Mouse (Mus musculus) myocyte (in vitro differentiated cells): ENCODE measurements around the gene Ankrd55. TPM values are rescaled to one million over a fixed set of nuclear protein-coding genes. Genes with fewer than 3 reads are reported as not detected.

Source experiments
- H3K27me3 ChIP-seq: one replicate; pipeline ENCODE4 v1.6.1; 2011; ENCODE audit not compliant: control insufficient read depth, insufficient read depth, insufficient read length
- H3K36me3 ChIP-seq: one replicate; pipeline ENCODE4 v1.6.1; 2011; ENCODE audit not compliant: control insufficient read depth, insufficient read depth
- H3K4me2 ChIP-seq: one replicate; pipeline ENCODE4 v1.6.1; 2011; ENCODE audit warnings: low read depth, control low read depth
- H3K4me3 ChIP-seq: one replicate; pipeline ENCODE4 v1.5.1; 2011; ENCODE audit warnings: mild to moderate bottlenecking, control low read depth, moderate library complexity
- H3K79me2 ChIP-seq: one replicate; pipeline ENCODE4 v1.6.1; 2011; ENCODE audit not compliant: control insufficient read depth, insufficient read depth
- H3ac ChIP-seq: one replicate; pipeline ENCODE4 v1.6.1; 2011; ENCODE audit not compliant: control insufficient read depth, insufficient read length
- CEBPB ChIP-seq: IDR thresholded peaks from 2 replicates; pipeline ENCODE4 v1.6.1; 2011; ENCODE audit warnings: mild to moderate bottlenecking, moderate library complexity; ENCODE audit not compliant: poor library complexity, insufficient read depth, severe bottlenecking
- E2F4 ChIP-seq: IDR thresholded peaks from one replicate; pipeline ENCODE4 v1.6.1; 2011; ENCODE audit warnings: mild to moderate bottlenecking, control low read depth, moderate library complexity; ENCODE audit not compliant: insufficient read depth
- MAX ChIP-seq: IDR thresholded peaks from one replicate; pipeline ENCODE4 v1.6.1; 2011; ENCODE audit warnings: low read depth, mild to moderate bottlenecking, control low read depth
- MYOD1 ChIP-seq, 3 experiments: IDR thresholded peaks; one replicate each; pipeline ENCODE4 v1.6.1; 2011; ENCODE audit warnings: control low read depth in 2 of 3, low read depth in 2 of 3, mild to moderate bottlenecking in 2 of 3, moderate library complexity in 1 of 3; ENCODE audit not compliant: insufficient read length in 2 of 3, control insufficient read depth in 1 of 3
- MYOG ChIP-seq, 3 experiments: IDR thresholded peaks; one replicate each; pipeline ENCODE4 v1.6.1; 2011; ENCODE audit warnings: control low read depth in 2 of 3, low read depth in 2 of 3, mild to moderate bottlenecking in 2 of 3; ENCODE audit not compliant: insufficient read length in 2 of 3, control insufficient read depth in 1 of 3, insufficient read depth in 1 of 3
- POLR2A ChIP-seq: IDR thresholded peaks from one replicate; pipeline ENCODE4 v1.6.1; 2011; ENCODE audit warnings: low read depth, mild to moderate bottlenecking, control low read depth, moderate library complexity; ENCODE audit not compliant: insufficient read length
- POLR2AphosphoS2 ChIP-seq: IDR thresholded peaks from one replicate; pipeline ENCODE4 v1.6.1; 2011; ENCODE audit warnings: low read depth, control low read depth; ENCODE audit not compliant: insufficient read length
- REST ChIP-seq: IDR thresholded peaks from one replicate; pipeline ENCODE4 v1.6.1; 2011; ENCODE audit warnings: mild to moderate bottlenecking, control low read depth, moderate library complexity; ENCODE audit not compliant: insufficient read depth, insufficient read length
- SRF ChIP-seq: IDR thresholded peaks from one replicate; pipeline ENCODE4 v1.6.1; 2011; ENCODE audit warnings: low read depth; ENCODE audit not compliant: control insufficient read depth, insufficient read length
- TCF12 ChIP-seq: IDR thresholded peaks from one replicate; pipeline ENCODE4 v1.6.1; 2011; ENCODE audit warnings: mild to moderate bottlenecking, control low read depth; ENCODE audit not compliant: poor library complexity, insufficient read depth, severe bottlenecking
- TCF3 ChIP-seq: IDR thresholded peaks from one replicate; pipeline ENCODE4 v1.6.1; 2011; ENCODE audit warnings: low read depth, control low read depth; ENCODE audit not compliant: insufficient read length
- USF1 ChIP-seq: IDR thresholded peaks from one replicate; pipeline ENCODE4 v1.6.1; 2011; ENCODE audit warnings: low read depth, mild to moderate bottlenecking, control low read depth, moderate library complexity
- polyA plus RNA-seq: library from polyadenylated mRNA; unstranded; fragments of >200 nt; fragmentation: generic; extraction: Trizol; gene quantifications from one replicate; pipeline ENCODE4 v1.2.1, GENCODE M21; 2012; ENCODE audit warnings: missing spikeins

Gene Ankrd55
- polyA plus RNA-seq, 1 experiment, result 0.59 TPM

GRCm38 (mm10) chr13:112345542-112345941, 57.3 kb downstream of the Ankrd55 start:
- Histone ChIP-seq H3K36me3 (no peaks in the 10 kb centered on the region), H3K27me3 (no peaks in the 10 kb centered on the region), H3K79me2 (no peaks in the 10 kb centered on the region), H3K4me3 (no peak overlapping the region), H3ac (no peak overlapping the region), H3K4me2 (no peak overlapping the region)
- TF ChIP-seq E2F4 (no peak), TCF12 (no peak)

- H3K4me2 ChIP-seq, result no peak overlapping the region
- H3K27me3 ChIP-seq, result no peaks in the 10 kb centered on the region
- H3K36me3 ChIP-seq, result no peaks in the 10 kb centered on the region
- TF ChIP-seq REST (no peak), USF1 (no peak), TCF12 (no peak), POLR2A (no peak), MAX (no peak), SRF (no peak), CEBPB (no peak), TCF3 (no peak), POLR2AphosphoS2 (no peak), MYOG (IDR thresholded peaks at IDR 0.05; ENCODE audit: control insufficient read depth in 1 of 3, insufficient read depth in 1 of 3, insufficient read length in 2 of 3, low read depth in 2 of 3) (no peak), MYOD1 (IDR thresholded peaks at IDR 0.05; ENCODE audit: control insufficient read depth in 1 of 3, insufficient read length in 2 of 3, low read depth in 2 of 3) (no peak), E2F4 (no peak)
- no peaks in the 10 kb centered on the region for H3K79me2 ChIP-seq
- H3K4me3 ChIP-seq, result no peak overlapping the region
- no peak overlapping the region for H3ac ChIP-seq
These were observed 57.8 kb downstream of the Ankrd55 start for GRCm38 (mm10) chr13:112346031-112346430.

- Histone ChIP-seq H3K27me3 (no peaks in the 10 kb centered on the region), H3K4me2 (no peak overlapping the region), H3K36me3 (no peaks in the 10 kb centered on the region), H3K79me2 (no peaks in the 10 kb centered on the region), H3K4me3 (no peak overlapping the region), H3ac (no peak overlapping the region)
- TF ChIP-seq USF1 (no peak), POLR2A (no peak), MYOG (IDR thresholded peaks at IDR 0.05; ENCODE audit: control insufficient read depth in 1 of 3, insufficient read depth in 1 of 3, insufficient read length in 2 of 3, low read depth in 2 of 3) (no peak), REST (no peak), TCF12 (no peak), MYOD1 (IDR thresholded peaks at IDR 0.05; ENCODE audit: control insufficient read depth in 1 of 3, insufficient read length in 2 of 3, low read depth in 2 of 3) (no peak), SRF (no peak)
These were observed 58.5 kb downstream of the Ankrd55 start for GRCm38 (mm10) chr13:112346659-112347142.

GRCm38 (mm10) chr13:112348250-112348649, 60.0 kb downstream of the Ankrd55 start:
- TF ChIP-seq POLR2AphosphoS2, result no peak
- no peak for TF ChIP-seq POLR2A
- no peak for TF ChIP-seq MYOG (IDR thresholded peaks at IDR 0.05; ENCODE audit: control insufficient read depth in 1 of 3, insufficient read depth in 1 of 3, insufficient read length in 2 of 3, low read depth in 2 of 3)
- no peak for TF ChIP-seq REST
- no peak for TF ChIP-seq CEBPB
- TF ChIP-seq E2F4, result no peak
- TF ChIP-seq MAX, result no peak
- no peak for TF ChIP-seq TCF12
- TF ChIP-seq MYOD1 (IDR thresholded peaks at IDR 0.05; ENCODE audit: control insufficient read depth in 1 of 3, insufficient read length in 2 of 3, low read depth in 2 of 3), result no peak
- no peak for TF ChIP-seq TCF3
- TF ChIP-seq USF1, result no peak
- no peak for TF ChIP-seq SRF
- no peak overlapping the region for H3ac ChIP-seq
- H3K79me2 ChIP-seq, result no peaks in the 10 kb centered on the region
- H3K27me3 ChIP-seq, result no peaks in the 10 kb centered on the region
- H3K4me3 ChIP-seq, result no peak overlapping the region
- H3K36me3 ChIP-seq, result no peaks in the 10 kb centered on the region
- no peak overlapping the region for H3K4me2 ChIP-seq

- Histone ChIP-seq H3ac (no peak overlapping the region), H3K4me2 (no peak overlapping the region), H3K36me3 (no peaks in the 10 kb centered on the region), H3K4me3 (no peak overlapping the region), H3K79me2 (no peaks in the 10 kb centered on the region), H3K27me3 (no peaks in the 10 kb centered on the region)
- TF ChIP-seq REST, result no peak
- TF ChIP-seq USF1, result no peak
- no peak for TF ChIP-seq TCF3
- no peak for TF ChIP-seq MAX
- no peak for TF ChIP-seq MYOD1 (IDR thresholded peaks at IDR 0.05; ENCODE audit: control insufficient read depth in 1 of 3, insufficient read length in 2 of 3, low read depth in 2 of 3)
- TF ChIP-seq CEBPB, result no peak
- no peak for TF ChIP-seq E2F4
- no peak for TF ChIP-seq MYOG (IDR thresholded peaks at IDR 0.05; ENCODE audit: control insufficient read depth in 1 of 3, insufficient read depth in 1 of 3, insufficient read length in 2 of 3, low read depth in 2 of 3)
- TF ChIP-seq POLR2A, result no peak
These were observed 60.7 kb downstream of the Ankrd55 start for GRCm38 (mm10) chr13:112348896-112349484.
